Mouse (Mus musculus) neural tube, embryonic 11.5 days (tissue): ENCODE measurements around the gene Plek2. TPM values are rescaled to one million over a fixed set of nuclear protein-coding genes. Genes with fewer than 3 reads are reported as not detected.

Experiments
- ATAC-seq: fragments of 200-750 bp; cut with Nextera tagmentation; 2 replicates; pipeline ENCODE4 v1.8.0; 2017; ENCODE audit warnings: moderate number of reproducible peaks, mild to moderate bottlenecking, moderate TSS enrichment, moderate library complexity; ENCODE audit not compliant: insufficient read depth, low FRiP score, low TSS enrichment
- DNase-seq: peaks from one replicate; pipeline ENCODE4 v3.0.0-alpha.2; 2015; ENCODE audit warnings: low spot score
- H3K27ac ChIP-seq: fragments of 300-500 bp; sonication (generic); 2 replicates; pipeline ENCODE4 v1.5.1; 2014; ENCODE audit warnings: low read depth, mild to moderate bottlenecking, low read length
- H3K27me3 ChIP-seq: fragments of 300-500 bp; sonication (generic); 2 replicates; pipeline ENCODE4 v1.6.1; 2014; ENCODE audit warnings: mild to moderate bottlenecking, low read length, mixed read lengths; ENCODE audit not compliant: control insufficient read depth, insufficient read depth
- H3K36me3 ChIP-seq: fragments of 300-500 bp; sonication (generic); 2 replicates; pipeline ENCODE4 v1.6.1; 2014; ENCODE audit warnings: mild to moderate bottlenecking, low read length, moderate library complexity, mixed read lengths; ENCODE audit not compliant: control insufficient read depth, insufficient read depth
- H3K4me1 ChIP-seq: fragments of 300-500 bp; sonication (generic); 2 replicates; pipeline ENCODE4 v1.6.1; 2014; ENCODE audit warnings: low read length, mixed read lengths; ENCODE audit not compliant: control insufficient read depth, insufficient read depth
- H3K4me2 ChIP-seq: fragments of 300-500 bp; sonication (generic); 2 replicates; pipeline ENCODE4 v1.6.1; 2014; ENCODE audit warnings: low read depth, mild to moderate bottlenecking, moderate library complexity
- H3K4me3 ChIP-seq: fragments of 300-500 bp; sonication (generic); 2 replicates; pipeline ENCODE4 v1.5.1; 2014; ENCODE audit warnings: low read depth, low read length
- H3K9ac ChIP-seq: fragments of 300-500 bp; sonication (generic); 2 replicates; pipeline ENCODE4 v1.6.1; 2014; ENCODE audit warnings: mild to moderate bottlenecking, low read length
- H3K9me3 ChIP-seq: fragments of 300-500 bp; sonication (generic); 2 replicates; pipeline ENCODE4 v1.6.1; 2016; ENCODE audit warnings: low read length; ENCODE audit not compliant: control insufficient read depth
- whole genome bisulfite sequencing: fragments of 180-500 bp; shearing (Covaris S2); extraction: QIAGEN DNeasy Blood & Tissue Kit; methylation state at CpG from one replicate; pipeline ENCODE4 v1.1.7; 2014; 5-methylcytosine and 5-hydroxymethylcytosine counted together
- polyA plus RNA-seq: library from polyadenylated mRNA; unstranded; fragments of >200 nt; fragmentation: Nextera tagmentation; extraction: Ambion mirVana; gene quantifications from 2 replicates; pipeline ENCODE4 v1.2.1, GENCODE M21; 2014

Plek2 gene
- polyA plus RNA-seq, 1 experiment from 2014 or later, result 2.8 TPM

DNA sequence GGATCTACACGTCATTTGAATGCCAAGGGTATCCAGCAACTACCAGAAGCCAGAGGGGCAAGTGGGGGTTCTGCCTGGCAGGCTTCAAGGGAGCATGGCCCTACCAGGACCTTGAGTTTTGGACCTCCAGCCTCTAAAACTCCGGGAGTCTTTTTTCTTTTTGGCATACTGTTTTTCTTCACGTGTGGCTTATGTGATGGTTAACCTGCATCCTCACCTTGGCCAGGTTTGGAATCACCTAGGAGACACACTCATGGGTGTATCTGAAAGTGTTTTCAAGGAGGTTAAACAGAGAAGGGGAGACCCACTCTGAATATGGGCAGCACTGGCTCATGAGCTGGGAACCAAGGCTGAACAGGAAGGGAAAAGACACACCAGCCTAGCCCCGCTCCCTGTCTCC lies 3.5 kb downstream of the Plek2 start:
- peaks cover 5% of the 10 kb centered on the region; the same call in 1 of the 2 replicates for H3K27me3 ChIP-seq
- no peak for ATAC-seq
- no peak for DNase-seq
- no peaks in the 10 kb centered on the region for H3K36me3 ChIP-seq
- no peak overlapping the region for H3K4me2 ChIP-seq
- no peak overlapping the region for H3K27ac ChIP-seq
- no peaks in the 10 kb centered on the region for H3K4me1 ChIP-seq
- H3K4me3 ChIP-seq, result no peak overlapping the region
- H3K9ac ChIP-seq, result no peak overlapping the region
- 82% methylated on average over 4 of the region's 4 CpGs for WGBS
- H3K9me3 ChIP-seq, result no peaks in the 10 kb centered on the region

DNA sequence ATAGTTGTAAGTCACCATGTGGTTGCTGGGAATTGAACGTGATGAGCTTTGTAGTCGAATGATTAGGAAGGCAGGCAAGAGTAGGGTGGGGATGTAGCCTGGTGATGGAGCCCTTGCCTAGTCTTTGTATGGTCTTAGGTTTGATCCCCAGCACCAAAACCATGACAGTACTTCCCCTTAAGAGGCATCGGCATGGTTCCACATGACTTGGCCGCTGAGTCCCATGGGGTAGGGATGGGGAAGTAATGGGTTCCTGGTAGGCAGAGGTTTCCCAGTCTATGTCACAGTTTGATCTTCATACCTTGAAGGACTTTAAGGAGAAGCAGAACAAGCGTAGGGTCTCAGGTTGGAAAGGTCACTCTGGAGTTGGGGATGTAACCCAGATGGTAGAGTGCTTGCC lies 5.3 kb downstream of the Plek2 start:
- no peak overlapping the region for H3K9ac ChIP-seq

DNA sequence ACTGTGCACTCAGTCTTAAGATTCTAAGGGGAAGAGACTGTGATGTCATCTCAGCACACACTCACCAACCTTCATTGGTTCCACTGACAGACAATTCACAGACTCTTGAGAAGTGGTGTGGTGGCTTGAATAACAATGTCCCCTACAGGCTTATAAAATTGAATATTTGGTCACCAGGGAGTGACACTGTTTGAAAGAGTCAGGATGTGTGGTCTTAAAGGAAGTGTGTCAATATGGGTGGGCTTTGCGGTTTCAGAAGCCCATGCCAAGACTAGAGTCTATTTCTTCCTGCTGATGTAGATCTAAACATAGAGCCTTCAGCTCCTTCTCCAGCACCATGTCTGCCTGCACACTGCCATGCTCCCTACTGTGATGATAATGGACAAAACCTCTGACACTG lies 8.9 kb downstream of the Plek2 start:
- H3K36me3 ChIP-seq, result no peaks in the 10 kb centered on the region
- no peak for DNase-seq
- no peaks in the 10 kb centered on the region for H3K9me3 ChIP-seq
- H3K4me3 ChIP-seq, result no peak overlapping the region
- 94% methylated on average over 1 of the region's 1 CpGs for WGBS
- no peak overlapping the region for H3K9ac ChIP-seq
- H3K4me1 ChIP-seq, result no peaks in the 10 kb centered on the region
- no peaks in the 10 kb centered on the region for H3K27me3 ChIP-seq
- H3K4me2 ChIP-seq, result no peak overlapping the region
- H3K27ac ChIP-seq, result no peak overlapping the region
- no peak for ATAC-seq

More for the DNA sequence above, 5.3 kb downstream of the Plek2 start:
- Histone ChIP-seq H3K36me3 (no peaks in the 10 kb centered on the region), H3K4me1 (no peaks in the 10 kb centered on the region), H3K27ac (no peak overlapping the region), H3K4me2 (no peak overlapping the region), H3K4me3 (no peak overlapping the region), H3K9me3 (no peaks in the 10 kb centered on the region), H3K27me3 (no peaks in the 10 kb centered on the region)
- no peak for DNase-seq
- no peak for ATAC-seq
- WGBS, result 89% methylated on average over 5 of the region's 5 CpGs

DNA sequence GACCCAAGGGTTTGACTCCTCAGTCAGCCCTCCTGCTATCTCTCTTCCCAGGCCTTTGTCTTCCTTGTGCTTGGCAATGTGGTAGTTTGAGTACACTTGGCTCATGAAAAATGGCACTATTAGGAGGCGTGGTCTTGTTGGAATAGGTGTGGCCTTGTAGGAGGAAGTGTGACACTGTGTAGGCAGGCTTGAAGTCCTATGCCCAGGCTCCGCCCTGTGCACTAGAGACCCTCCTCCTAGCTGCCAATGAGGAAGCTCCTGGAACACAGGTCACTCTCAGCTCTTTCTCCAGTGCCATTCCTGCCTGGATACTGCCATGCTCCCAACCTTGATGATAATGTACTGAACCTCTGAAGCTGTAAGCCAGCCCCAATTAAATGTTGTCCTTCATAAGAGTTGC lies 15.6 kb downstream of the Plek2 start:
- no peak overlapping the region for H3K4me2 ChIP-seq
- no peak overlapping the region for H3K27ac ChIP-seq
- DNase-seq (no peak), ATAC-seq (no peak)
- H3K36me3 ChIP-seq, result peaks cover 2% of the 10 kb centered on the region; the same call in 1 of the 2 replicates
- H3K27me3 ChIP-seq, result no peaks in the 10 kb centered on the region
- 86% methylated on average over 2 of the region's 2 CpGs for WGBS
- no peak overlapping the region for H3K4me3 ChIP-seq
- H3K9me3 ChIP-seq, result no peaks in the 10 kb centered on the region
- no peaks in the 10 kb centered on the region for H3K4me1 ChIP-seq
- H3K9ac ChIP-seq, result no peak overlapping the region

DNA sequence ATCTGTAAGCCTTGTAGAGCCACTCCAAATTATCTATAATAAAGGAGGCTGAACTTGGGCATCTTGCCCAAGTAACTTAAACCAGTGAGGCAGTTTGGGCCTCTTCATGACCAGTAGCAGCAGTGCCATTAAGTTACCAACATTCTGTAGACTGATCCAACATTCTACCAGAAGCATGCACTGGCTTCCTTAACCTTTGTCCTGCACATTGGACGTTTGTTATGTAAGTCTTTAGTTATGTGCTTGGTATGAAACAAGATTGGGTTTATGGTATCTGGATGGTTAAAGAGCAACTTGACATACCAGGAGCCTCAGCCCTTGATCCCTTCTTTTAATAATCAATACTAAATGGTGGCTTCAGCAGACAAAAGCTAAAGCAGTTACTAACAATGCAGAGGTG lies 16.7 kb downstream of the Plek2 start:
- no peak overlapping the region for H3K9ac ChIP-seq
- ATAC-seq, result no peak
- no peaks in the 10 kb centered on the region for H3K27me3 ChIP-seq
- H3K36me3 ChIP-seq, result peaks cover 5% of the 10 kb centered on the region; the same call in 1 of the 2 replicates
- no peak overlapping the region for H3K4me3 ChIP-seq
- H3K4me1 ChIP-seq, result no peaks in the 10 kb centered on the region
- H3K27ac ChIP-seq, result no peak overlapping the region
- no peak for DNase-seq
- H3K4me2 ChIP-seq, result no peak overlapping the region
- no peaks in the 10 kb centered on the region for H3K9me3 ChIP-seq
- WGBS, result 60% methylated on average over 1 of the region's 1 CpGs

DNA sequence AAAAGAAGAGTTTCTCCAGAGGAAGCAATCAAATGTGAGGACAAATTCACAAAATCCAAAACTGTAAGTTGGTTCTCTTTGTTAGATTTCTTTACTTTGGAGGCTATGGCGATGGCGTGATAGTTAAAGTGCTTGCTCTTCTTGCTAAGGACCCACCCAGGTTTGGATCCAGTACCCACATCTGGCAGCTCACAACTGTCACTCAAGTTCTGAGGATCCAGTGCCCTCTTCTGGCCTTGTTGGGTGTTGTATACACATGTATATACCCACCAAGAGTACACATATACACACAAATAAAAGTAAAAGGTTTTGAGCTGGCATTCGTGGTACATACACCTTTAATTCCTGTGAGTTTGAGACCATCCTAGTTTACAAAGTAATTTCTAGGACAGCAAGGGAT lies 32.2 kb downstream of the Plek2 start:
- DNase-seq (no peak), ATAC-seq (no peak)
- peaks cover 2% of the 10 kb centered on the region for H3K36me3 ChIP-seq
- H3K27me3 ChIP-seq, result no peaks in the 10 kb centered on the region
- no peaks in the 10 kb centered on the region for H3K9me3 ChIP-seq
- H3K27ac ChIP-seq, result no peak overlapping the region
- WGBS, result 96% methylated on average over 3 of the region's 3 CpGs
- no peak overlapping the region for H3K4me2 ChIP-seq
- no peak overlapping the region for H3K9ac ChIP-seq
- H3K4me3 ChIP-seq, result no peak overlapping the region
- no peaks in the 10 kb centered on the region for H3K4me1 ChIP-seq

DNA sequence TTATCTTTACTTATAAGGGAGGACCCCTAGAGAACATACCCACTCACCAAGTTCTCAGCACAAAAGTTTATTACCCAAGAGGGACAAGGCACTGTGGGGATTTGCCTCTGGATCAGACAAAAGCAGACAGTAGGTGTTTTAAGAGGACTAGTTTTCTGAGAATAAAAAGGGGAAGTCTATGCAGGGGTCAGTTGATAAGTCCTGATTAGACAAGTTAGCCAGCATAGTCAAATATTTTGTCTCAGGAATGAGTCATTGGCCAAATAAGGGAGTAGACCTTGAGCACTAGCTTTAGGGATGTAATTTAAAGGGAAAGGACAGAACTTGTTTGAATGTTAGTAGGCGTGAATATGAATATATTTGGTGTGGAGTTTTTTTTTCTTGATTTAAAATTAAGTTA lies 38.6 kb downstream of the Plek2 start:
- H3K27me3 ChIP-seq, result no peaks in the 10 kb centered on the region
- H3K4me3 ChIP-seq, result no peak overlapping the region
- no peak overlapping the region for H3K9ac ChIP-seq
- DNase-seq (no peak), ATAC-seq (no peak)
- H3K36me3 ChIP-seq, result no peaks in the 10 kb centered on the region; the same call in 1 of the 2 replicates
- peaks cover 3% of the 10 kb centered on the region for H3K4me1 ChIP-seq
- no peak overlapping the region for H3K4me2 ChIP-seq
- no peaks in the 10 kb centered on the region for H3K9me3 ChIP-seq
- no peak overlapping the region for H3K27ac ChIP-seq
- WGBS, result 92% methylated on average over 1 of the region's 1 CpGs

DNA sequence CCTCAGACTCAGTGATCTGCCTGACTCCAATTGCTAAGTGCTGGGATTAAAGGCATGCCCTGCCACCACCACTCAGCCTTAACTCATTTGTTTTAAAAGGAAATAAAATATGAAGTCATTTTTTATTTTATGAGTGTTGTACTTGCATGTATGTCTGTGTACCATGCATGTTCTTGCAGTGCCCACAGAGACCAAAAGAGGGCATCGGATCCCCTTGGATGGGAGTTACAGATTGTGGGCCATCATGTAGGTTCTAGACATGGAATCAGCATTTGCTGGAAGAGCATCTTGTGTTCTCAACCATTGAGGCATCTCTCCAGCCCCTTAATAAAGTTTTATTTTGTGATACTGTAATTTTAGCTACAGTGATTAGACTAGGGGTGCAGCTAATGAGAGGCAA lies 41.3 kb downstream of the Plek2 start:
- no peak for ATAC-seq
- Histone ChIP-seq H3K9me3 (no peaks in the 10 kb centered on the region), H3K27me3 (no peaks in the 10 kb centered on the region), H3K9ac (no peak overlapping the region), H3K4me3 (no peak overlapping the region), H3K4me1 (peaks cover 12% of the 10 kb centered on the region), H3K36me3 (no peaks in the 10 kb centered on the region; the same call in 1 of the 2 replicates), H3K27ac (no peak overlapping the region), H3K4me2 (no peak overlapping the region)
- WGBS, result 100% methylated on average over 1 of the region's 1 CpGs
- no peak for DNase-seq

DNA sequence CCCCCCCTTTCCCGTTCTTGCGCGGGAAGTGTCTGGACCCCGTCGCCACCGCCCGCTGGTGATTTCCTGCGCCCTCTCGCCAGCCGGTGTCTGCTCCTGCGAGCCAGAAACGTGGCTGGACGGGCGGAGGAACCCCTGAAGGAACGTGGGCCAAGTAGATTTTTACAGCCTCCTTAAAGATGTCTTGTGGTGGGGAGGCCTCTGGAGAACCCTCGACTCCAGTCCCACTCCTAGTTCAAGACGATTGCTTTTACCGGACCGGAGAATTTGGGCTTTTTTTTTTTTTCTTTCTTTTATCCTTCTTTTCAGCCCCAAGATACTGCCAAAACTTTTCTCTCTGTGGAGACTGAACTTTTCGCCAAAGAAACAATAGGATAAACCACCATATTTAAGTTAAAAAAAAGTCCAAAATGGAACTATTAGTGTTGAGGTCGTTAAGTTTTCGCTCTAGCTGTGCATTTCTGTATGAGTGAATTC lies 44.5 kb downstream of the Plek2 start:
- peak overlapping the region; percentile 52 for H3K4me2 ChIP-seq
- peak overlapping the region; percentile 73 for H3K4me3 ChIP-seq
- WGBS, result under 1% methylated on average over 22 of the region's 22 CpGs
- H3K27me3 ChIP-seq, result no peaks in the 10 kb centered on the region
- H3K9ac ChIP-seq, result peak overlapping the region; percentile 85
- peaks cover 14% of the 10 kb centered on the region for H3K4me1 ChIP-seq
- peak overlapping the region; percentile 72 for H3K27ac ChIP-seq
- ATAC-seq (no peak), DNase-seq (no peak)
- H3K9me3 ChIP-seq, result no peaks in the 10 kb centered on the region
- H3K36me3 ChIP-seq, result no peaks in the 10 kb centered on the region
